Mouse (Mus musculus) neural tube, embryonic 13.5 days (tissue): Measurements from ENCODE around the gene Trip11. TPM values are rescaled to one million over a fixed set of nuclear protein-coding genes. Genes with fewer than 3 reads are reported as not detected.

Experiments
- ATAC-seq: fragments of 200-750 bp; cut with Nextera tagmentation; 2 replicates; pipeline ENCODE4 v1.8.0; 2017; ENCODE audit warnings: low read depth, mild to moderate bottlenecking, moderate TSS enrichment, moderate library complexity
- H3K27ac ChIP-seq: fragments of 300-500 bp; sonication (generic); replicated peaks from 2 replicates; pipeline ENCODE4 v1.5.1; 2015; ENCODE audit warnings: moderate library complexity, mild to moderate bottlenecking, inconsistent platforms
- H3K27me3 ChIP-seq: fragments of 300-500 bp; sonication (generic); 2 replicates; pipeline ENCODE4 v1.6.1; 2015; ENCODE audit warnings: mild to moderate bottlenecking, inconsistent platforms
- H3K36me3 ChIP-seq: fragments of 300-500 bp; sonication (generic); 2 replicates; pipeline ENCODE4 v1.6.1; 2015; ENCODE audit warnings: mild to moderate bottlenecking, inconsistent platforms
- H3K4me1 ChIP-seq: fragments of 300-500 bp; sonication (generic); replicated peaks from 2 replicates; pipeline ENCODE4 v1.6.1; 2015; ENCODE audit warnings: inconsistent platforms
- H3K4me2 ChIP-seq: fragments of 300-500 bp; sonication (generic); 2 replicates; pipeline ENCODE4 v1.6.1; 2015; ENCODE audit warnings: inconsistent platforms, mild to moderate bottlenecking, moderate library complexity
- H3K4me3 ChIP-seq: fragments of 300-500 bp; sonication (generic); 2 replicates; pipeline ENCODE4 v1.5.1; 2015; ENCODE audit warnings: mild to moderate bottlenecking, inconsistent platforms
- H3K9ac ChIP-seq: fragments of 300-500 bp; sonication (generic); 2 replicates; pipeline ENCODE4 v1.6.1; 2015; ENCODE audit warnings: moderate library complexity, mild to moderate bottlenecking, inconsistent platforms
- H3K9me3 ChIP-seq: fragments of 300-500 bp; sonication (generic); 2 replicates; pipeline ENCODE4 v1.6.1; 2016; ENCODE audit warnings: inconsistent platforms
- WGBS: fragments of 180-500 bp; shearing (Covaris S2); methylation state at CpG from one replicate; pipeline ENCODE4 v1.1.7; 2015; 5-methylcytosine and 5-hydroxymethylcytosine counted together
- polyA plus RNA-seq: library from polyadenylated mRNA; unstranded; fragments of >200 nt; fragmentation: Nextera tagmentation; extraction: Ambion mirVana; gene quantifications from 2 replicates; pipeline ENCODE4 v1.2.1, GENCODE M21; 2015

Trip11 gene
- polyA plus RNA-seq, 1 experiment from 2014 or later, result 19.5 TPM

DNA sequence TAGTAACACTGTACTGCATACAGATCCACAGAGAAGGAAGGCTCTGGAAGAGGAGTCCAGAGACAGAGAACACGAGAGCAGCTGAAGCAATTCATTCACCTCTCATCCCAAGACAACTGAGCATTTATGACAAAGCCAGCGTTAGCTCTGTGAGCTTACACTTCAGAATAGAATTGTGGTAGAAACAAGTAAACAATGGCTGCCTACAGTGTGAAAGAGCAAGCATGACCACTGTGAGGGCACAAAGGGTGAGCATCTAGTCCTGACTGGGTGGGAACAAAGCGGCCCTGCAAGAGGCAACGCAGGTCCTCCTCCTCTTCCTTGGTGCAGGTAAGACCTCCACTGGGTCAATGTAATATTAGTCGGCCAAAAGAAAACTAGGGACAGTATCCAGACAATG lies 22.0 kb downstream of the Trip11 start:
- no peaks in the 10 kb centered on the region for H3K27me3 ChIP-seq
- H3K4me2 ChIP-seq, result no peak overlapping the region
- 86% methylated on average over 5 of the region's 5 CpGs for WGBS
- H3K4me1 ChIP-seq, result no peaks in the 10 kb centered on the region
- H3K36me3 ChIP-seq, result peaks cover 68% of the 10 kb centered on the region
- H3K9ac ChIP-seq, result no peak overlapping the region
- no peak for ATAC-seq
- no peak overlapping the region for H3K27ac ChIP-seq
- H3K4me3 ChIP-seq, result no peak overlapping the region
- H3K9me3 ChIP-seq, result no peaks in the 10 kb centered on the region

DNA sequence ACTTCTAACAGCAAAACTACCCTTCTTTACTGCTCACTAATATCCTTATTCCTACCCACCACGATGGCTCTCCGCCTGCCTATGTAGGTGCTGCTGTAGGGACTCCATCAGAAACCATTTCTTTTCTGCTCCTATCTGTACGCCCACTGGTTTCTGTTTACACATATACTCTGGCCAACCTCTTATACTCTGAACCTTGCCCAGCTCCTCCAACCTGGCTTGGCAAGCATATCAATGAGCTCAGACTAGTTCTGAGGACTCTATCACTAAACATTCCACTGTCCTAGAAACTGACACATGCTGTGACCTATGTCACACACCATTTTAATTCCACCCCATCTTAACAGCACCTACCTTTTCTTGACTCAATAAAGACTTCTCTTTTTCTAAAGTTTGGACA lies 23.7 kb downstream of the Trip11 start:
- Histone ChIP-seq H3K36me3 (peaks cover 79% of the 10 kb centered on the region), H3K9ac (no peak overlapping the region), H3K27ac (no peak overlapping the region), H3K4me1 (no peaks in the 10 kb centered on the region), H3K9me3 (no peaks in the 10 kb centered on the region), H3K4me3 (no peak overlapping the region), H3K4me2 (no peak overlapping the region), H3K27me3 (no peaks in the 10 kb centered on the region)
- no peak for ATAC-seq
- WGBS, result 98% methylated on average over 3 of the region's 3 CpGs

DNA sequence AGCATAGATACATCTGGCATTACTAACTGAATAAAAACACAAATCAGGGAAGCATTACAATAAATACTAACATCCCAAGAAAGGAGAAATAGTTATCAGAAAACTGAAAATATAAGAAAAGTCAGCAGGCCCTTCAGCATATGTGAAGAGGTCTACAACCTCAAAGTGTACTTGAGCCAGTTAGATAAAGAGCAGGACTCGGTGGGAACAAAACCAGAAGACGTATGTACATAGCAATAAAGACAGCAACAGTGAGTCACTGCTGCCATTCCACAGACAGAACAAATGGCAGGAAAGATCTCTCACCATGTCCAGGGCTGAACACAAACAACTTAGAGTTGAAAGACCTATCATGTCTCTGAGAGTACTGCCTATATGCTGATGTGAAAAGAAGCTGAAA lies 24.8 kb downstream of the Trip11 start:
- no peak for ATAC-seq
- WGBS, result 87% methylated on average over 2 of the region's 2 CpGs
- Histone ChIP-seq H3K36me3 (peaks cover 81% of the 10 kb centered on the region), H3K27ac (no peak overlapping the region), H3K4me1 (no peaks in the 10 kb centered on the region), H3K27me3 (no peaks in the 10 kb centered on the region), H3K9ac (no peak overlapping the region), H3K4me2 (no peak overlapping the region), H3K4me3 (no peak overlapping the region), H3K9me3 (no peaks in the 10 kb centered on the region)

DNA sequence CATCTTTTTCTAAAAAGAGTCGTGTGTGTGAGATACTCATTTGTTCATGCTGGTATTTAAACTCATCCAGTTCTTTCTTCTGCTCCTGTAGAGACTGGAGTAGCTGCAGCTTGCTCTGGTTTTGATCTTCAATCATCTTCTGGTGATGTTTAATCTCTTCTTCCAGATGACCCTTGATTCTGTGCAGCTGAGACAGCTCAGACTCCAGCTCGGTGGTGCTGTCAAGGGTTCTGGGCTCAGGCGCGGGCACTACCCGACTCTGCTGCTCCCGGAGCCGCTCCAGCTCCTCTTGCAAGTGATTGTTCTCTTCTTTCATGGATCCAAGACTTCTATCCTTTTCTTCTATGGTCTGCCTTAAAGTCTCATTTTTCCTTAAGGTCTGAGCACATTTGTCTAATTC lies 28.1 kb downstream of the Trip11 start:
- H3K4me3 ChIP-seq, result no peak overlapping the region
- no peak for ATAC-seq
- WGBS, result 96% methylated on average over 7 of the region's 7 CpGs
- no peaks in the 10 kb centered on the region for H3K4me1 ChIP-seq
- H3K9me3 ChIP-seq, result no peaks in the 10 kb centered on the region
- H3K36me3 ChIP-seq, result peaks cover 66% of the 10 kb centered on the region
- no peak overlapping the region for H3K27ac ChIP-seq
- H3K9ac ChIP-seq, result no peak overlapping the region
- no peaks in the 10 kb centered on the region for H3K27me3 ChIP-seq
- no peak overlapping the region for H3K4me2 ChIP-seq

DNA sequence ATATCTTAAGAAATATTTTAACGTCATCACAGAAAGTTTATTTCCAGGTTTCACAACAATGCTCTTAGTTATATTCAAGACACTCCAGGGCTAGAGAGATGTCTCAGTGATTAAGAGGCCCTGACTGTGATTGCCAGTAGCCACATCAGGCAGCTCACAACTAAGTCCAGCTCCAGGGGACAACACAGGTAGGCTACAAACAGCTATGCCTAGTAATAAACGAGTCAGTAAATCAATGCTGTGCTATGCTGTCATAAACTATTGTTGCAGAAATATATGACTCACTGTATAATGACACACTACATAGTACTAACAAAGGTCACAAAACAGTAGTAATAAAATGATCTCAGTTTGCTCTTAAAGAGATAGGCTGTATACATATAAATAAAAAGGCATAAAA lies 36.7 kb downstream of the Trip11 start:
- Histone ChIP-seq H3K27me3 (no peaks in the 10 kb centered on the region), H3K9ac (no peak overlapping the region), H3K4me3 (no peak overlapping the region), H3K9me3 (no peaks in the 10 kb centered on the region), H3K36me3 (peaks cover 50% of the 10 kb centered on the region), H3K4me1 (no peaks in the 10 kb centered on the region), H3K27ac (no peak overlapping the region), H3K4me2 (no peak overlapping the region)
- ATAC-seq, result no peak
- WGBS, result 96% methylated on average over 2 of the region's 2 CpGs

DNA sequence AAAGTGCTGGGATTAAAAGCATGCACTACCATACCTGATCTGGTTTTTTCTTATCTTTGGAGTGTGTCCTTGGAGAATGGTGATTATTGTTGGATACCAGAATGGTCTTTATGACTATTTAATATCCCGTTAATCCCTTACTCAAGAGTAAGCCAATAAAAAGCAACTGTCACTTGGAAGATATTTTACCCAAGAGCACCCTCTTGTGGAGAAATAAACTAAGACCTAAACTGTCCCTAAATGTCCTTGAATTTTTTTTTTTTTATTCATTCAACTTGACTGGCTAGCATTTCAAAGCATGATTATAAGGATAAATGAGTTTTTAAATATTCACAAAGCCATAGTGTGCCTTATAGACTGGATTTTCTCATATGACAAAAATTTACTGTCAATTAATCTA lies 38.0 kb downstream of the Trip11 start:
- Histone ChIP-seq H3K9me3 (no peaks in the 10 kb centered on the region), H3K9ac (no peak overlapping the region), H3K27ac (no peak overlapping the region), H3K27me3 (no peaks in the 10 kb centered on the region), H3K4me3 (no peak overlapping the region), H3K4me2 (no peak overlapping the region), H3K4me1 (no peaks in the 10 kb centered on the region), H3K36me3 (peaks cover 47% of the 10 kb centered on the region)
- no peak for ATAC-seq
- WGBS, result 57% methylated on average over 1 of the region's 1 CpGs

DNA sequence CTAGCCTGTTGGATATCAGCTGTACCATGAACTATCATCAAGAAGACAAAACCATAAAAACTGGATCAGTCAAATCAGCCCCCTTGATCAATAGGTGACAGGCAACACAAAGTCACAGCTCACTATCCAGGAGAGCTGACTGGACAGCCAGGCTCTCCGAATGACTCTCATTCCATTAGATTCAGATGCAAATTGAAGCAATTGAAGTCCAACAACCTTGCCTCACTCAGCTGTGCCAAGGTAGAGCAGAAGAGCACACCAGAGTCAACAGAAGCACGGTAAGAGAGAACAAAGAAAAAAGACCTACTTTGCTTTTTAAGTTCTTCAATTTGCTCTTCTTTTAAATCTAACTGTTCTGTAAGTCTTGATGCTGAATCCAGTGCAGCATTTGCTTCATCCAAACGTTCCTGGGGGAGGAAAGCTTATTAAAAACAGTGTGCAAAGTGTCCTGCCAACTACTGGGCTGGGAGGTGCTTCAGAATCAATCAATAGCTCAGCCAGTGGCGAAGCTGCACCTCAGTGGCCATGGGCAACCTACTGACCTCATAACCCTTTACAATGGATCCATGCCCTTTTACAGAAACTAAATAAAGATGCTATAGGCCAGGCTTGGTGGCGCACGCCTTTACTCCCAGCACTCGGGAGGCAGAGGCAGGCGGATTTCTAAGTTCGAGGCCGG lies 50.6 kb downstream of the Trip11 start:
- 83% methylated on average over 10 of the region's 10 CpGs for WGBS
- Histone ChIP-seq H3K4me2 (no peak overlapping the region), H3K27me3 (no peaks in the 10 kb centered on the region), H3K4me3 (no peak overlapping the region), H3K27ac (no peak overlapping the region), H3K36me3 (peaks cover 41% of the 10 kb centered on the region), H3K9me3 (no peaks in the 10 kb centered on the region), H3K4me1 (no peaks in the 10 kb centered on the region), H3K9ac (no peak overlapping the region)
- ATAC-seq, result no peak

DNA sequence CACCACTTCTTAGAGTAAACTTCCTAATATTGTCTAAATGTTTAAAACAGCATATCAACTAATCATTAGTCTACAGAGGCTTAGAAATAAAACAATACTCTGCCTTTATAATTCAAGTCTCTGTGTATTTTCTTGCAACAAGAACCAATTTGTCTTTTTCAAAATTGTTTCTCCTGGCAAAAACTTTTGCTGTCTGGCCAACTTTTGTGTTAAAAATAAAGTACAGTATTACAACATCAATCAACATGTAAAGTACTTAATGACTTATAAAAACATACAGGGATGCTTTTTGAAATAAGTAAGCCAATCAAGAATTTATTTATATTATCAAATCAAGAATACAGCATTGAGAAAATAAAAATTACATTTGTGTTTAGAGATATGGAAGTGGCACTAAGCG lies 52.8 kb downstream of the Trip11 start:
- Histone ChIP-seq H3K27ac (no peak overlapping the region), H3K9me3 (no peaks in the 10 kb centered on the region), H3K9ac (no peak overlapping the region), H3K4me2 (no peak overlapping the region), H3K27me3 (no peaks in the 10 kb centered on the region), H3K4me1 (no peaks in the 10 kb centered on the region), H3K4me3 (no peak overlapping the region), H3K36me3 (peaks cover 35% of the 10 kb centered on the region)
- 100% methylated on average over 1 of the region's 1 CpGs for WGBS
- no peak for ATAC-seq

DNA sequence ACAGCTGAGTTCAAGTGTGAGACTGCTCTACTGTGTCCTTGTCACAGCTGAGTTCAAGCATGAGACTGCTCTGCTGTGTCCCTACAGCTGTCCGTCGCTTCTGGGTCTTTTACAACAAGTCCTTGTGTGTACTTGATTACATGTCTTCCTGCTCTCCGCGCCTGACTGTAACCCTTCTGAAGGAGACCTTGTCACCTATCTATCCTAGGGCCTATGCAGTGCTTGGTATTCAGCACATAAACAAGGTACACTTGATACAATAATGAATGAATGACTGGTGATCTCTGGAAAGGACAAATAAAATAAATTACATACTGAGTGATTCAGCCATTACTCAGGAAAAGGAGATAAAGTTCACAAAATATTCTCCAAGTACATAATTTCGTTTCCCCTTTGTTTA lies 55.1 kb downstream of the Trip11 start:
- no peaks in the 10 kb centered on the region for H3K27me3 ChIP-seq
- no peak for ATAC-seq

DNA sequence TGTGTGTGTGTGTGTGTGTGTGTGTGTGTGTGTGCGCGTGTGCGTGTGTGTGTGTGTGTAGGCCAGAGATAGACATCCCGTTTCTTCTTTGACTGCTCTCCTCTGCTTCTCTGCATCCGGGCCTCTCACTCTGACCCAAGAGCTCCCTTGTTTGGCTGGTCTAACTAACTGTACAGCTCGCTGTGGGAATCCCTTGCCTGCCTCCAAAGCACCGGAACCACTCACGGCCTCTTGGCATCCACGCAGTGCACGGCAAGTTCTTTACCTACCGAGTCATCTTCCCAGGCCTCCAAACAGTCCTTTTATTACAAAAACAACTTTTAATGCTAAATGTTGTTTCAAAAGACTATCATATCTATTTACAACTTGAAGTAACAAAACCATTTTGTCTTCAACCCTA lies 58.7 kb downstream of the Trip11 start:
- H3K27ac ChIP-seq, result no peak overlapping the region
- no peak for ATAC-seq
- H3K4me1 ChIP-seq, result 0 out of 2 replicates have a peak, but pooled peaks cover 2% of the 10 kb centered on the region
- peaks cover 13% of the 10 kb centered on the region; the same call in 1 of the 2 replicates for H3K36me3 ChIP-seq
- no peak overlapping the region for H3K4me3 ChIP-seq
- H3K4me2 ChIP-seq, result no peak overlapping the region
- no peak overlapping the region for H3K9ac ChIP-seq
- H3K27me3 ChIP-seq, result no peaks in the 10 kb centered on the region
- 89% methylated on average over 9 of the region's 11 CpGs for WGBS
- H3K9me3 ChIP-seq, result no peaks in the 10 kb centered on the region

More for the DNA sequence above, 55.1 kb downstream of the Trip11 start:
- no peak overlapping the region for H3K9ac ChIP-seq
- H3K4me2 ChIP-seq, result no peak overlapping the region
- peaks cover 32% of the 10 kb centered on the region; the same call in 1 of the 2 replicates for H3K36me3 ChIP-seq
- H3K4me3 ChIP-seq, result no peak overlapping the region
- 95% methylated on average over 5 of the region's 5 CpGs for WGBS
- no peaks in the 10 kb centered on the region for H3K4me1 ChIP-seq
- H3K27ac ChIP-seq, result no peak overlapping the region
- no peaks in the 10 kb centered on the region for H3K9me3 ChIP-seq

DNA sequence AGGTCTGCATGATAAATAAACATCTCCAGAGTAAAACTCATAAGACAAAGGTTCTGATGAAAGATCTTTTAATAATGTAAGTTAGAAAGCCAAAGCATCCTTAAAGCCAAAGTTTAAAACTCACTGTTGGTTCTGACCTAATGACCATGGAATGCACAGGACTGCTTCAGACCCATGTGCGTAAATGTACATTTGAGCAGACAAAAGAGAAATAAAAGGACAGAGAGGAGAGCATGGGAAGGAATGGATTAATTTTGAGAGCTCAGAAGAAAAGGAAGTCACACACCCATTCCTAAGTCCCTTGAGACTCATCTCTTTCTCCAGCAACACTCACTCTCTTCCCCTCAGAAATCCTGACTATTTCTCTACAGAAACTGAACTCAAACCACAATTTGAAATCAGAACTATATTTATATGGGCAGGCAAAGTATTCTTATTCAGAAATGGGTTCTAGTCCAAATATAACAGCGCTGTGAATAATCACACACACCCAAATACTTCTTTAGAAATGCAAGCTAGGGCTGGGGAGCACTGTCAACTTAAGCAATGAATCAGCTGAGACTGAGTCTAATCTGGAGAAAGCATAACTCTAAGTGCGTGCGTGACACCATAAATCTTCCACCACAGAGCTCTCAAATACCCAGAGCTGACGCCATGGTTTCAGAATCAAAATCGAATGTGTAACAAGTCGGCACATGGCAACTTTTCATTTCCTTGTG lies 61.1 kb downstream of the Trip11 start:
- no peak overlapping the region for H3K9ac ChIP-seq
- H3K4me1 ChIP-seq, result 0 out of 2 replicates have a peak, but pooled peaks cover 2% of the 10 kb centered on the region
- ATAC-seq, result no peak
- H3K4me3 ChIP-seq, result no peak overlapping the region
- no peak overlapping the region for H3K27ac ChIP-seq
- no peaks in the 10 kb centered on the region for H3K9me3 ChIP-seq
- peaks cover 15% of the 10 kb centered on the region; the same call in 1 of the 2 replicates for H3K36me3 ChIP-seq
- no peaks in the 10 kb centered on the region for H3K27me3 ChIP-seq
- WGBS, result 74% methylated on average over 7 of the region's 7 CpGs
- no peak overlapping the region for H3K4me2 ChIP-seq

DNA sequence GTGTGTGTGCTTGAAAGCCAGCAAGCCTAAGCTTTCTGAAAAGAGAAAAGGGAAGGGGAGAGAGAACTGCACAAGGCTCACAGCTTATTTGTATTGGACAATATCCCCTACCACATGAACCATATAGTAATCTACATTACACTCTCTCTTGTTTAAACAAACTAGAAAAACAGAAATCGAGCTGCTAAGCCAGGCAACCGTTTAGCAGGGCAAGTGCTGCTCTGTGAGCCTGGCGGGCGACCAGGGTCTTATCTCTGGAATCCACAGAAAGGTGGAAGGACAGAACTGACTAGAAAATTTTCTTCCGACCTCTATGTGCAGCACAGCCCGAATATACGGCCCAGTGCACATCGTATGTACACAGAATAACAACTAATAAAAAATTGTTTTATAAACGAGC lies 61.8 kb downstream of the Trip11 start:
- Histone ChIP-seq H3K9me3 (no peaks in the 10 kb centered on the region), H3K27ac (no peak overlapping the region), H3K27me3 (no peaks in the 10 kb centered on the region), H3K4me3 (no peak overlapping the region), H3K36me3 (peaks cover 19% of the 10 kb centered on the region), H3K9ac (no peak overlapping the region), H3K4me2 (no peak overlapping the region), H3K4me1 (0 out of 2 replicates have a peak, but pooled peaks cover 2% of the 10 kb centered on the region)
- no peak for ATAC-seq
- 91% methylated on average over 9 of the region's 9 CpGs for WGBS
